Mouse (Mus musculus) C2C12 (cell line): ENCODE results near the gene Adgrd1. TPM values are rescaled to one million over a fixed set of nuclear protein-coding genes. Genes with fewer than 3 reads are reported as not detected.

ENCODE experiments used
- H3K27me3 ChIP-seq: one replicate; pipeline ENCODE4 v1.6.1; 2011; ENCODE audit not compliant: control insufficient read depth, insufficient read depth, insufficient read length
- H3K36me3 ChIP-seq: one replicate; pipeline ENCODE4 v1.6.1; 2011; ENCODE audit not compliant: control insufficient read depth, insufficient read depth
- H3K4me3 ChIP-seq: one replicate; pipeline ENCODE4 v1.5.1; 2011; ENCODE audit warnings: mild to moderate bottlenecking, control low read depth; ENCODE audit not compliant: poor library complexity, insufficient read depth, severe bottlenecking
- H3K79me2 ChIP-seq: one replicate; pipeline ENCODE4 v1.6.1; 2011; ENCODE audit not compliant: control insufficient read depth, insufficient read depth
- H3K79me3 ChIP-seq: one replicate; pipeline ENCODE4 v1.6.1; 2011; ENCODE audit warnings: low read depth, control low read depth
- H3ac ChIP-seq: one replicate; pipeline ENCODE3; 2011; ENCODE audit warnings: low read depth; ENCODE audit not compliant: control insufficient read depth, insufficient read length
- CEBPB ChIP-seq: IDR thresholded peaks from one replicate; pipeline ENCODE4 v1.6.1; 2011; ENCODE audit warnings: low read depth, mild to moderate bottlenecking, control low read depth, moderate library complexity
- CTCF ChIP-seq: IDR thresholded peaks from one replicate; pipeline ENCODE4 v1.5.1; 2011; ENCODE audit not compliant: control insufficient read depth, insufficient read depth, insufficient read length
- FOSL1 ChIP-seq: IDR thresholded peaks from one replicate; pipeline ENCODE4 v1.8.0; 2011; ENCODE audit warnings: mild to moderate bottlenecking, low read length; ENCODE audit not compliant: poor library complexity, insufficient read depth, severe bottlenecking
- MAX ChIP-seq: IDR thresholded peaks from one replicate; pipeline ENCODE4 v1.6.1; 2011; ENCODE audit warnings: mild to moderate bottlenecking, control low read depth
- MYOD1 ChIP-seq: IDR thresholded peaks from one replicate; pipeline ENCODE4 v1.6.1; 2011; ENCODE audit warnings: low read depth; ENCODE audit not compliant: control insufficient read depth, insufficient read length
- MYOG ChIP-seq: IDR thresholded peaks from one replicate; pipeline ENCODE4 v1.6.1; 2011; ENCODE audit not compliant: control insufficient read depth, insufficient read length; ENCODE audit errors: extremely low read depth
- USF1 ChIP-seq: IDR thresholded peaks from one replicate; pipeline ENCODE4 v1.6.1; 2011; ENCODE audit warnings: low read depth, mild to moderate bottlenecking, control low read depth, moderate library complexity
- polyA plus RNA-seq: library from polyadenylated mRNA; unstranded; fragments of >200 nt; fragmentation: generic; extraction: Trizol; gene quantifications from one replicate; pipeline ENCODE4 v1.2.1, GENCODE M21; 2012; ENCODE audit warnings: missing spikeins

The Adgrd1 gene
- polyA plus RNA-seq, 1 experiment, result 0.04 TPM

GRCm38 (mm10) chr5:129200132-129200531, 103.6 kb downstream of the Adgrd1 start:
- no peak for TF ChIP-seq CEBPB
- no peak for TF ChIP-seq MAX
- TF ChIP-seq MYOD1, result no peak
- TF ChIP-seq MYOG, result no peak
- TF ChIP-seq USF1, result no peak
- TF ChIP-seq CTCF, result no peak
- TF ChIP-seq FOSL1, result no peak
- Histone ChIP-seq H3K79me3 (no peaks in the 10 kb centered on the region), H3ac (no peak overlapping the region), H3K79me2 (no peaks in the 10 kb centered on the region), H3K4me3 (no peak overlapping the region), H3K27me3 (no peaks in the 10 kb centered on the region), H3K36me3 (no peaks in the 10 kb centered on the region)

GRCm38 (mm10) chr5:129208279-129208678, 111.7 kb downstream of the Adgrd1 start:
- Histone ChIP-seq H3K36me3 (no peaks in the 10 kb centered on the region), H3ac (no peak overlapping the region), H3K79me2 (no peaks in the 10 kb centered on the region), H3K4me3 (no peak overlapping the region), H3K27me3 (no peaks in the 10 kb centered on the region), H3K79me3 (no peaks in the 10 kb centered on the region)
- TF ChIP-seq MAX, result no peak
- no peak for TF ChIP-seq CEBPB
- TF ChIP-seq MYOG, result no peak
- TF ChIP-seq FOSL1, result no peak
- no peak for TF ChIP-seq CTCF
- no peak for TF ChIP-seq USF1
- no peak for TF ChIP-seq MYOD1

GRCm38 (mm10) chr5:129208845-129209244, 112.3 kb downstream of the Adgrd1 start:
- no peak overlapping the region for H3ac ChIP-seq
- no peaks in the 10 kb centered on the region for H3K79me3 ChIP-seq
- H3K27me3 ChIP-seq, result no peaks in the 10 kb centered on the region
- no peaks in the 10 kb centered on the region for H3K36me3 ChIP-seq
- TF ChIP-seq MYOD1, result no peak
- TF ChIP-seq CEBPB, result no peak
- no peak for TF ChIP-seq CTCF
- no peak for TF ChIP-seq MYOG
- no peak for TF ChIP-seq USF1
- TF ChIP-seq MAX, result no peak
- TF ChIP-seq FOSL1, result no peak
- no peaks in the 10 kb centered on the region for H3K79me2 ChIP-seq
- no peak overlapping the region for H3K4me3 ChIP-seq

- TF ChIP-seq FOSL1 (no peak), CTCF (no peak), MYOG (no peak), USF1 (no peak), MYOD1 (no peak), CEBPB (no peak), MAX (no peak)
- Histone ChIP-seq H3K79me3 (no peaks in the 10 kb centered on the region), H3K27me3 (no peaks in the 10 kb centered on the region), H3K36me3 (no peaks in the 10 kb centered on the region), H3K79me2 (no peaks in the 10 kb centered on the region), H3ac (no peak overlapping the region), H3K4me3 (no peak overlapping the region)
Measured at GRCm38 (mm10) chr5:129211385-129212031, 115.0 kb downstream of the Adgrd1 start.

GRCm38 (mm10) chr5:129214023-129214422, 117.5 kb downstream of the Adgrd1 start:
- Histone ChIP-seq H3ac (no peak overlapping the region), H3K27me3 (no peaks in the 10 kb centered on the region), H3K79me3 (no peaks in the 10 kb centered on the region), H3K36me3 (no peaks in the 10 kb centered on the region), H3K79me2 (no peaks in the 10 kb centered on the region), H3K4me3 (no peak overlapping the region)
- TF ChIP-seq USF1 (peak; percentile 69), MYOG (no peak)

GRCm38 (mm10) chr5:129216001-129216400, 119.5 kb downstream of the Adgrd1 start:
- Histone ChIP-seq H3K79me3 (no peaks in the 10 kb centered on the region), H3ac (no peak overlapping the region), H3K27me3 (no peaks in the 10 kb centered on the region), H3K36me3 (no peaks in the 10 kb centered on the region), H3K4me3 (no peak overlapping the region), H3K79me2 (no peaks in the 10 kb centered on the region)
- TF ChIP-seq CTCF, result no peak
- no peak for TF ChIP-seq CEBPB
- TF ChIP-seq MYOD1, result no peak
